Mouse (Mus musculus) brown adipose tissue, adult 24 weeks (tissue): ENCODE results near the gene Lzic. TPM values are rescaled to one million over a fixed set of nuclear protein-coding genes. Genes with fewer than 3 reads are reported as not detected.
A peak's percentile ranks its signal among the peaks of the same experiment; 100 is the strongest.
"Not testable (repeated sequence)": the region's sequence is repeated elsewhere in the genome, so short reads cannot be mapped to it uniquely, and the experiment has no call there.

Experiments used
- H3K27ac ChIP-seq: fragments of 200-500 bp; replicated peaks from 2 replicates; pipeline ENCODE4 v1.5.1; 2012; ENCODE audit warnings: low read depth, mild to moderate bottlenecking, low read length
- H3K4me1 ChIP-seq: fragments of 200-500 bp; 2 replicates; pipeline ENCODE4 v1.6.1; 2012; ENCODE audit warnings: low read length, mixed read lengths; ENCODE audit not compliant: control insufficient read depth, insufficient read depth, insufficient read length
- H3K4me3 ChIP-seq: fragments of 200-500 bp; 2 replicates; pipeline ENCODE4 v1.5.1; 2012; ENCODE audit warnings: low read depth, mild to moderate bottlenecking, low read length, moderate library complexity; ENCODE audit not compliant: insufficient read depth
- polyA plus RNA-seq: library from polyadenylated mRNA; stranded (reverse); fragments of >200 nt; gene quantifications from 2 replicates; pipeline ENCODE4 v1.2.4, GENCODE M21; 2012; ENCODE audit not compliant: missing spikeins, insufficient read depth, insufficient read length

Gene Lzic
- polyA plus RNA-seq, 1 experiment = 40.2 TPM

GRCm38 (mm10) chr4:149460475-149460874, 24.6 kb upstream of the Lzic start:
- H3K27ac ChIP-seq, H3K4me3 ChIP-seq: not testable (repeated sequence)
- H3K4me1 ChIP-seq = peaks cover 37% of the 10 kb centered on the region

GRCm38 (mm10) chr4:149461579-149462304, 23.3 kb upstream of the Lzic start:
- Histone ChIP-seq H3K27ac (peak overlapping the region; percentile 27; the same call in 1 of the 2 replicates), H3K4me3 (no peak overlapping the region), H3K4me1 (peaks cover 30% of the 10 kb centered on the region)

- H3K4me1 ChIP-seq = peaks cover 28% of the 10 kb centered on the region
- no peak overlapping the region; the same call in 1 of the 2 replicates for H3K27ac ChIP-seq
- no peak overlapping the region for H3K4me3 ChIP-seq
Observed at GRCm38 (mm10) chr4:149462305-149462971, 22.6 kb upstream of the Lzic start.

- Histone ChIP-seq H3K27ac (no peak overlapping the region), H3K4me3 (no peak overlapping the region), H3K4me1 (peaks cover 23% of the 10 kb centered on the region)
Observed at GRCm38 (mm10) chr4:149463435-149463950, 21.5 kb upstream of the Lzic start.

GRCm38 (mm10) chr4:149469557-149469956, 15.5 kb upstream of the Lzic start:
- Histone ChIP-seq H3K4me3 (no peak overlapping the region), H3K27ac (no peak overlapping the region), H3K4me1 (no peaks in the 10 kb centered on the region)

GRCm38 (mm10) chr4:149475096-149475495, 9.9 kb upstream of the Lzic start:
- no peak overlapping the region for H3K4me3 ChIP-seq

GRCm38 (mm10) chr4:149477078-149477477, 8.0 kb upstream of the Lzic start, which contains the start of gene Tmem274:
Gene Tmem274 (plus strand): TSS chr4:149477378.
- H3K27ac ChIP-seq = no peak within 1 kb of the TSS
- H3K4me1 ChIP-seq = no peaks in the 10 kb centered on the region; the same call in 1 of the 2 replicates
- no peak within 1 kb of the TSS for H3K4me3 ChIP-seq

More at GRCm38 (mm10) chr4:149475096-149475495, 9.9 kb upstream of the Lzic start:
- Histone ChIP-seq H3K27ac (no peak overlapping the region), H3K4me1 (no peaks in the 10 kb centered on the region; the same call in 1 of the 2 replicates)

- no peaks in the 10 kb centered on the region; the same call in 1 of the 2 replicates for H3K4me1 ChIP-seq
- peak overlapping the region; percentile 76 for H3K4me3 ChIP-seq
- peak overlapping the region; percentile 96 for H3K27ac ChIP-seq
Observed at GRCm38 (mm10) chr4:149484566-149484965, 463 bp upstream of the Lzic start.

GRCm38 (mm10) chr4:149485825-149486206, 787 bp downstream of the Lzic start:
- Histone ChIP-seq H3K4me1 (no peaks in the 10 kb centered on the region), H3K27ac (peak overlapping the region; percentile 90), H3K4me3 (peak overlapping the region; percentile 76)

GRCm38 (mm10) chr4:149487729-149488128, 2.7 kb downstream of the Lzic start:
- Histone ChIP-seq H3K27ac (no peak overlapping the region), H3K4me3 (no peak overlapping the region), H3K4me1 (no peaks in the 10 kb centered on the region)

GRCm38 (mm10) chr4:149489415-149490240, 4.6 kb downstream of the Lzic start:
- no peaks in the 10 kb centered on the region for H3K4me1 ChIP-seq
- H3K4me3 ChIP-seq = no peak overlapping the region
- no peak overlapping the region for H3K27ac ChIP-seq

GRCm38 (mm10) chr4:149491151-149491550, 6.1 kb downstream of the Lzic start:
- no peak overlapping the region for H3K4me3 ChIP-seq
- no peaks in the 10 kb centered on the region for H3K4me1 ChIP-seq
- H3K27ac ChIP-seq = no peak overlapping the region

- no peak overlapping the region for H3K27ac ChIP-seq
- H3K4me1 ChIP-seq = peaks cover 7% of the 10 kb centered on the region
- no peak overlapping the region for H3K4me3 ChIP-seq
Observed at GRCm38 (mm10) chr4:149496612-149497011, 11.6 kb downstream of the Lzic start.

GRCm38 (mm10) chr4:149498901-149499300, 13.9 kb downstream of the Lzic start:
- H3K4me1 ChIP-seq = peaks cover 7% of the 10 kb centered on the region
- no peak overlapping the region for H3K4me3 ChIP-seq
- H3K27ac ChIP-seq = no peak overlapping the region

GRCm38 (mm10) chr4:149499790-149500189, 14.8 kb downstream of the Lzic start:
- Histone ChIP-seq H3K4me3 (no peak overlapping the region), H3K27ac (peak overlapping the region; percentile 9; the same call in 1 of the 2 replicates), H3K4me1 (peaks cover 7% of the 10 kb centered on the region)
